Mouse (Mus musculus): ENCODE data around the gene Kif3b.
A peak's percentile ranks its signal among the peaks of the same experiment; 100 is the strongest.

Kif3b gene

DNA sequence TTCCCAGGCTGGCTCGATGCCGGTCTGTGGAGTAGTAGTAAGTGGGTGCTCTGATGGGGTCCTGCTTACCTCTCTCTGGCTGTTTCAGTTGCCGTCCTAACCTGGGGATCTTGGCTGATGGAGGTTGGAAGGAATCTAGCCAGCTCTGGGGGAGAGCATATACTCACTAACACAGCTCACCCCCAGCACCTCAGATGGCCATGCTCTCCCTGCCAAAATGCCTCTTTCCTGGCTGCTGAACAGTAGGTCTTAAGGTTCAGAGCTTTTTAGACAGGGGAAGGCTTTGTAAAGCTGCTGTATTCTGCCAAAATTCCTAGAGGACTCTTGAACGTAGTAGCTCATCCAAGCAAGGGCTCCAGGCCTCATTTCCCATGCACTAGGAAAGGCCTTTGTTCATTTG lies 6.6 kb downstream of the Kif3b start:
- no peak for DNase-seq (ENCODE audit: low spot score)

DNA sequence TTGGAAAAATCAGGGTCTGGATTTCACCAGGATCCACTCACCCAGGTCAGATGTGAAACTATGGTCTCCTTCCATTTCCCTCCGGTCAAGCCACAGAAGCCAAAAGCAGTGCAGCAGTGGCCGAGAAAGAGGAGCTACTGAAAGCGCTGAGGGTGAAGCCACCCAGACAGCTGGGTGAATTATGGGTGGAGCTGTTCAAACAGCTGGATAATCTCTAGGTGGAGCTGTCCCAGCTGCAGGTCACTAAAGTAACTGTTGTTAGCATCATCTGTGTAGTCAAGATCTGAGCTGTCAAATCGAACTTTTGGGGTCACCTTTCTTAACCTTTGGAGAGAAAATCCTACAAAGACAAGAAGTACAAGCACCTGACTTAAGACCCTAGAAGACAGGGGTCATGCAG lies 7.2 kb downstream of the Kif3b start:
- DNase-seq (ENCODE audit: low spot score), result no peak

DNA sequence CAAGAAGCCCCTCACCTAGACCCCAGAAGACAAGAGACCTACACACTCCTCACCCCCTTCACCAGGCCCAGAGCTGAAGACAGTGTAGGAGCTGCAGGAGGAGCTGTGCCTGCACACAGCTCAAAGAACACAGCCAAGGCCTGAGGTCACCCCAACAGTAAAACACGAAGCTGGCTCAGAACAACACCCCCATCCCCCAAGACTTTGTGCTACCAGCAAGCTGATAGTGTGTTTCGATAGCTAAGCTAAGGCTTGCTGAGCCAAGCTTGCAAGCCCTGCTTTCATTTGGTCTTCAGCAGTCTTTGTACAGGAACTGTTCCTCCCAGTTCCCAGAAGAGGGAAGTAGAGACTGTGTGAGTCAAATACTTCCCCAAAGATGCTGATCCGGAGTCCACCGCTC lies 7.7 kb downstream of the Kif3b start:
- DNase-seq (ENCODE audit: low spot score), result no peak

- DNase-seq (ENCODE audit: low spot score), result no peak
These were observed 9.9 kb downstream of the Kif3b start for GRCm38 (mm10) chr2:153301123-153301522.

DNA sequence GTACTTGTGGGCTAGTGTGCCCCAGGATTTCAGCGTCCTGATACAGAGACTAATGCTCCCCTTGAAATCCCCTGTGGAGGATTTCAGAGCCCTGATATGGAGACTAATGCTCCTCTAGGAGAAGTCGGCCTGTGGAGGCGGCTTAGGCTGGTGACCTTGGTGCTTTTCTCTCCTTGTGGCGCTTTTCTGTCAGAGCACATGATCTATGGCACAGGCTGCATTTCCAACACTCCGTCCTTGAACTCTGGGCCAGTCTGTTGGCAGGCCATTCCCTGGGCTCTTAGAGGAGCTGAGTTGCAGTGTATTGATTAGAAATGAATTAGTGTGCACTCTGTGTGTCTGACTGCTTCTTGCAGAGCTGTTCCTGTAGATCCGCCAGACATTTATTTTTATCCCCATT lies 14.0 kb downstream of the Kif3b start:
- no peak for DNase-seq (ENCODE audit: low spot score)

DNA sequence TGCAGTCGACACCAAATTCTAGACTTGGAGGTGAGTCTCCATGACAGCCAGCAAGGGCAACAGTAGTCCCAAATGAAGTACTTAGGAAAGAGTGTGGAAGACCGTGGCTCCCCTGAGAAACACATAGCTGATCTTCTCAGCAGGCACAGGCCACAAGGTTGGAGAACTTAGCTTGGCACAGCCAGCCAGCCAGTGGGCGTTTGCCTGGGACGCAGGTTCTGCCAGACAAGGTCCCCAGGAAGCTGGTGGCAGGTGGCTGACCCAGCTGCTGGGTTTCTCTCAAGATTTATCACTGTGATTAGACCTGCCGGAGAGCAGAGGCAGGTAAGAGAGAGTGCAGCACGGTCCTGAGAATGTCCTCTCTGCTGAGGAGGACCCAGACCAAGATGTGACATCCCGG lies 17.4 kb downstream of the Kif3b start:
- no peak for DNase-seq (ENCODE audit: low spot score)

GRCm38 (mm10) chr2:153309106-153309505 lies 17.9 kb downstream of the Kif3b start:
- DNase-seq (ENCODE audit: low spot score), result no peak

DNA sequence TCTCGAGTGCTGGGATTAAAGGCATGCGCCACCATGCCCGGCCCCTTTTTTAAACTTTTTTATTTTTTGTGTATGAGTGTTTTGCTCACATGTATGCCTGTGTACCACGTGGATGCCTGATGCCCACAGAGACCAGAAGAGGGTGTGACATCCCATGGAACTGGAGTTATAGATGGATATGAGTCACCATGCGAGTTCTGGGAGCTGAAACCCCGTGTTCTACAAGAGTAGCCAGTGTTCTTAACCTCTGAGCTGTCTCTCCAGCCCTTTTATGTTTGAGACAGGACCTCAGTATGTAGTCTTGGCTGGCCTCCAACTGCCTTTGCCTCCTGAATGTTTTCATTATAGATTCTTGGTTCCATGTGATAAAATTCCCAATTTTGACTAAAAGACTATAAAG lies 19.0 kb downstream of the Kif3b start:
- no peak for DNase-seq (ENCODE audit: low spot score)

- no peak for DNase-seq (ENCODE audit: low spot score)
These were observed 21.7 kb downstream of the Kif3b start for GRCm38 (mm10) chr2:153312884-153313283.

GRCm38 (mm10) chr2:153318408-153318807 lies 27.2 kb downstream of the Kif3b start:
- DNase-seq (ENCODE audit: low spot score), result no peak

DNA sequence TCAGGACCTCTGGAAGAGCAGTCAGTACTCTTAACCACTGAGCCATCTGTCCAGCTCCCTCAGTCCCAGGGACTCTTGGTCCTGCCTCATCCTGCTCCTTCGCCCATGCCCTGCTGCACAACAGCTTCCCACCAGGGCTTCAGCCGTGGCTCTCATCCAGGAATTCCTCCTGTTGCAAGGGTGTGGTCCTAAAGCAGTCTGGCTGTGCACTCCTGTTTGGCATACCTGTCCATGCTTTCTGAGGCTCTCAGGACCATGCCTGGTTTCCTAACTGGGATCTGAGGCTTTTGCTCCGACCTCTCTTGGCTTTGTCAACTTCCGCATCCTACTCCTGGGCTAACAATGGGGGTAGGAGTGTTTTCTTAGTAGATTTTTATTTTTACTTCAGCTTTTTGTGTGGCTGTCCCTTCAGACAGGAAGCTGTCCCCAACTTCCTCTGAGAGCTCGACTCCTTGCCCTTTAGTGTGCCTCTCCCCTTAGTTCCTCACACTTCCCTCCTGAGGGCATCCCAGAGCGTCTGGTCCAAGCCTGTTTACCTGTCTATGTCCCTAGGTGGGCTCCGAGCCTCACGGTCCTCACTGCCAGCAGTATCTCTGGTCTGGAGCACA lies 27.9 kb downstream of the Kif3b start:
- no peak for DNase-seq (ENCODE audit: low spot score)

DNA sequence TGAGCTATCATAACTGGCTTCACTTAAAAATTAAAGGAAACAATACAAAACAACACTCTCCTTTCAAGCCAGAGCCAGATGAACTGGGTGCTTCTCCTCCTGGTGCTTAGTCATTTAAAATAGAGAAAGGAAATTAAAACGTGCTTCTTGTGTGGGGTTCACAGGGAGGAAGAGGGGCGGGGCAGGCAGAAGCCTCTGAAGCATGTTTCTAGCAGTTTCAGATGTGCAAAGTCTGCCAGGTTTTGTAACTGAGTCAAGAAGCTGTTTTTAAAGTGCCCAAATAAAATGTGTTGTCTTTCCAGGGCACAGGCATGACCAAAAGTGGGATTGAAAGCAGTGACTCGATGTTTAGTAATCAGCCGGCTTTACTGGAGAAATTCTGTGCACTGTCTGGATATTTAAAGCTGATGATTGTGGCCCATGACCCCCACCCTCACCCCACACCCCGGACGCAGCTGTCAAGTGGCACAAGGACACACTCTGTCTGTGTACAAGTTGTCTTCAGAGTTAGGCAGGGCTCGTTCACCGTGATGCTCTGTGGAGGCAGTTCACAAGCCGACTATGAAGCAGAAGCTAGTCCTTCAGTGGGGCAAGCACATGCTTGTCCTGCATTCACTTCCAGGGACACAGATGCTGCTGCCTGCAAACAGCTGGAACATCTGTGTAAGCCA lies 34.6 kb downstream of the Kif3b start:
- DNase-seq (ENCODE audit: low spot score), result no peak

- DNase-seq (ENCODE audit: low spot score), result no peak
These were observed 41.1 kb downstream of the Kif3b start for GRCm38 (mm10) chr2:153332271-153332670.

GRCm38 (mm10) chr2:153332981-153333380 lies 41.8 kb downstream of the Kif3b start:
- peak; percentile 29 for DNase-seq (ENCODE audit: low spot score)

- no peak for DNase-seq (ENCODE audit: low spot score)
These were observed 42.6 kb downstream of the Kif3b start for GRCm38 (mm10) chr2:153333822-153334232.

DNA sequence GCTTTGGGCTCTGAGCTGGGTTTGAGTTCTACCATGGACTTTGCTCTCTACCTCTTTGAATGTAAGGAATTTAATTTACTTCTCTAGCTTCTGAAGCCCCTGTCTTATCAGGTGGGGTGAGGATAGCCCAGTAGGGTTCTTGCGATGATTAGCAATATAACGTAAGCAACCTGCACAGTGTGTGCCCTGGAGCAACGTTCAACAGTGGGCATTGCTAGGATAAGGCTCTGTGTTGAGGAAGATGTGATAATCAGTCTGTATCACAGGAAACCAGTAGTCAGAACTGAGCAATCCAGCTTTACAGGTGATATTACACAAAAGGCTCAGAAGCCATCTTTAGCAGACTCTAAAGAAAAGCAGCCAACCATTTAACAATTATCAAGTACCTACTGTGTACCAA lies 43.1 kb downstream of the Kif3b start:
- no peak for DNase-seq (ENCODE audit: low spot score)

GRCm38 (mm10) chr2:153336117-153336516 lies 44.9 kb downstream of the Kif3b start:
- DNase-seq (ENCODE audit: low spot score), result no peak

- no peak for DNase-seq (ENCODE audit: low spot score)
These were observed 47.4 kb downstream of the Kif3b start for GRCm38 (mm10) chr2:153338361-153339350.

GRCm38 (mm10) chr2:153342166-153342565 lies 51.0 kb downstream of the Kif3b start:
- no peak for DNase-seq (ENCODE audit: low spot score)

DNA sequence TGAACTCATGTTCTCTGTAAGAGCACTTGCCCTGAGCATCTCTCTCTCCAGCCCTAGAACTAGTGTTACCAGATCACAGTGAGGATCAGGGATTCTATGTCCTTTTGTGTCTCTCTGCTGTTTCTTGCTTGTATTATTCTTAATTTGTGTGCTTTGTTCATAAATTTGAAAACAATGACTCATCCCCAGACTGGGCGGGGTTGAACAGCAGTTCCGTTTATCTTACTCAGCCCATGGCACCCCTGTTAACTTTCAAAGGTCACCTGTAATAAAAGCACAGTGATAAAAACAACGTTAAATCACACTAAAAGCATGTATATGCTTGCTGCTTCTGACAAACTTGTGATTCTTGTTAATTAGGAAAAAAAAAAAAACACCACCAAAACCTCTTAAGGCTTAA lies 51.4 kb downstream of the Kif3b start:
- peak; percentile 57 for DNase-seq (ENCODE audit: low spot score)

- no peak for DNase-seq (ENCODE audit: low spot score)
These were observed 52.0 kb downstream of the Kif3b start for GRCm38 (mm10) chr2:153343191-153343590.

GRCm38 (mm10) chr2:153345071-153345453 lies 53.8 kb downstream of the Kif3b start:
- no peak for DNase-seq (ENCODE audit: low spot score)
